Mouse (Mus musculus) mouse embryonic stem cell (cell line): Measurements from ENCODE around the gene Gzf1.

Experiments
- in situ Hi-C, 2 experiments: fragments of 300-500 bp; cut with MboI; formaldehyde crosslinking; loops; 1 replicate in 1 of 2; 3 replicates in 1 of 2; pipeline ENCODE4 v1.14.3; 2019 to 2020; ENCODE audit warnings: low sequenced_read_pairs in 2 of 2, low pct_unique_long_range_greater_than_20kb in 1 of 2, mixed read lengths in 1 of 2; ENCODE audit not compliant: unreplicated experiment in 1 of 2

The Gzf1 gene

GRCm38 (mm10) chr2:148680775-148681291 lies at the start of gene Gzf1:
Gzf1 (plus strand) TSS chr2:148681023.
- in situ Hi-C loops, result no loop called here

- in situ Hi-C loops, result no loop called here
Measured at GRCm38 (mm10) chr2:148631602-148632001, 49.2 kb upstream of the Gzf1 start.

- in situ Hi-C loops, result no loop called here
Measured at GRCm38 (mm10) chr2:148634466-148634865, 46.4 kb upstream of the Gzf1 start.

GRCm38 (mm10) chr2:148642610-148643370 lies 38.0 kb upstream of the Gzf1 start:
- in situ Hi-C loops, result no loop called here

GRCm38 (mm10) chr2:148644421-148645000 lies 36.3 kb upstream of the Gzf1 start:
- in situ Hi-C loops, result no loop called here

GRCm38 (mm10) chr2:148650587-148651357 lies 30.1 kb upstream of the Gzf1 start:
- in situ Hi-C loops, result no loop called here

GRCm38 (mm10) chr2:148654961-148655360 lies 25.9 kb upstream of the Gzf1 start:
- in situ Hi-C loops, result no loop called here

GRCm38 (mm10) chr2:148663458-148663857 lies 17.4 kb upstream of the Gzf1 start:
- in situ Hi-C loops, result no loop called here

- in situ Hi-C loops, result no loop called here
Measured at GRCm38 (mm10) chr2:148672199-148673096, 8.4 kb upstream of the Gzf1 start, which contains the start of gene Nxt1. Nxt1 (plus strand) TSS chr2:148672601.

GRCm38 (mm10) chr2:148677801-148678200 lies 3.0 kb upstream of the Gzf1 start:
- in situ Hi-C loops, result no loop called here

- in situ Hi-C loops, result no loop called here
Measured at GRCm38 (mm10) chr2:148679346-148679745, 1.5 kb upstream of the Gzf1 start.

GRCm38 (mm10) chr2:148681461-148681891 lies 653 bp downstream of the Gzf1 start:
- in situ Hi-C loops, result no loop called here

- in situ Hi-C loops, result no loop called here
Measured at GRCm38 (mm10) chr2:148683031-148683430, 2.2 kb downstream of the Gzf1 start.

- in situ Hi-C loops, result no loop called here
Measured at GRCm38 (mm10) chr2:148684972-148685371, 4.1 kb downstream of the Gzf1 start.

- in situ Hi-C loops, result no loop called here
Measured at GRCm38 (mm10) chr2:148685709-148686108, 4.9 kb downstream of the Gzf1 start.

- in situ Hi-C loops, result no loop called here
Measured at GRCm38 (mm10) chr2:148686862-148687261, 6.0 kb downstream of the Gzf1 start.

GRCm38 (mm10) chr2:148687971-148688370 lies 7.1 kb downstream of the Gzf1 start:
- in situ Hi-C loops, result no loop called here

- in situ Hi-C loops, result no loop called here
Measured at GRCm38 (mm10) chr2:148689444-148690140, 8.8 kb downstream of the Gzf1 start.
